Mouse (Mus musculus) adrenal gland, postnatal 10 days (tissue): ENCODE measurements around the gene Cfap61. TPM values are rescaled to one million over a fixed set of nuclear protein-coding genes. Genes with fewer than 3 reads are reported as not detected.

Experiments
- DNase-seq: peaks from one replicate; pipeline ENCODE4 v3.0.0; 2021; ENCODE audit warnings: mixed read lengths
- total RNA-seq, 2 experiments: library from RNA; stranded (reverse); gene quantifications; 2 replicates each; pipeline ENCODE4 v1.2.3; 2021

The Cfap61 gene
- total RNA-seq, 2 experiments from 2014 or later = 12.1 to 20.4 TPM

DNA sequence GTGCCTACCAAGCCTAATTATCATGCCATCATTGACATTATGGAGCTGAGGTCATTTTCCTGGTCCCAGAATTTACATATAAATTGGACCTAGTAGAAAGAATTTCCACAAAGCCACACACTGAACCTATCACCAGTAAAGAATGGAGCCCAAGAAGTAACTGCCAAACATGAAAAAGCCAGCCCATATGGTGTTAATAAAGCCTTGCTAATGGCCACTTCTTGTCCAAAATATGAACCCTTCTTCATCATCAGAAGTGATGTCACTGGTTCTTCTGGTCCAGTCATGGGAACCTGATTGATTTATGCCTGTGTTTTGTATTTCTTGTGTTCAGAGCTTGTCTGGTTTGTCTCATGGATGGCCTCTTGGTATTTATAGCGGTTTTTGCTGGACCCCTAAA is 152.8 kb downstream of the Cfap61 start:
- DNase-seq = no peak

DNA sequence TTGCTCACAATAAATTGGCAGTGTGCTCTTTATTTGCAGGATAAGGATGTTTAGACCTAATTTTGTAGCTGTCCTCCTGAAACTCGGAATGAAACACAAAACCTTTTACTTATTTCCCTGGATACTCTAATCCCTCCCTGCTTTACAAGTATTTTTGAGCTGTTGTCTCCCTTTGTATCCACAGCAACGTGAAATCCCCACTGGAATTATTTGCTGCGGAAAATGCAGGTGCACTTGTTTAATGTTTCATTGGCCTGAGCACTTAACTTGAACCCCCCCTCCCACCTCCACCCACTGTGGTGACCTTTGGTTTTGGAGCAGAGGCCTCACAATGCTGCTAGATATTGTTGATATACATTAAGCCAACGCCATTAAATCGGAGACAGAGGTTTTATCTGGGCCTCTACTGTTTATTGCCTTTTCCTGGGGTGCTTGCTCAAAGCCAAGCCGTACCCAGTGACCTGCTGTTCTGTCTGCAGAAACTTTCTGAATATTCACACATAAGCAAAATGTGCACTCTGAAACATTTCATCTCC is 154.6 kb downstream of the Cfap61 start:
- no peak for DNase-seq

DNA sequence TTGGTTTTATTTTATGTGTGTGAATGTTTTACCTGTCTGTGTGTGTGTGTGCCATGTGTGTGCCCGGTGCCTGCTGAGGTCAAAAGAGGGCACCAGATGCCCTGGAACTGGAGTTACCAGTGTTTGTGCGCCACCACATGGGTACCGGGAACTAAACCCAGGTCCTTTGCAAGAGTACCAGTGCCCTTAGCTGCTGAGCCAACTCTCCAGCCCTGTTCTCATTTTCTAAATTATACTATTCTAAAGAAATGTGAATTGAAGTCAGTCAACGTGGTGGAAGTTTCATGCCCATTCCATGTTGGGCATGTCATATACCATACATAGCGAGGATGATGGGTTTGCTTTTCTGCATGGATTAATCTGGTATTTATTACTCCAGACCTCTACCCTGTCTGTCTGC is 162.9 kb downstream of the Cfap61 start:
- no peak for DNase-seq

DNA sequence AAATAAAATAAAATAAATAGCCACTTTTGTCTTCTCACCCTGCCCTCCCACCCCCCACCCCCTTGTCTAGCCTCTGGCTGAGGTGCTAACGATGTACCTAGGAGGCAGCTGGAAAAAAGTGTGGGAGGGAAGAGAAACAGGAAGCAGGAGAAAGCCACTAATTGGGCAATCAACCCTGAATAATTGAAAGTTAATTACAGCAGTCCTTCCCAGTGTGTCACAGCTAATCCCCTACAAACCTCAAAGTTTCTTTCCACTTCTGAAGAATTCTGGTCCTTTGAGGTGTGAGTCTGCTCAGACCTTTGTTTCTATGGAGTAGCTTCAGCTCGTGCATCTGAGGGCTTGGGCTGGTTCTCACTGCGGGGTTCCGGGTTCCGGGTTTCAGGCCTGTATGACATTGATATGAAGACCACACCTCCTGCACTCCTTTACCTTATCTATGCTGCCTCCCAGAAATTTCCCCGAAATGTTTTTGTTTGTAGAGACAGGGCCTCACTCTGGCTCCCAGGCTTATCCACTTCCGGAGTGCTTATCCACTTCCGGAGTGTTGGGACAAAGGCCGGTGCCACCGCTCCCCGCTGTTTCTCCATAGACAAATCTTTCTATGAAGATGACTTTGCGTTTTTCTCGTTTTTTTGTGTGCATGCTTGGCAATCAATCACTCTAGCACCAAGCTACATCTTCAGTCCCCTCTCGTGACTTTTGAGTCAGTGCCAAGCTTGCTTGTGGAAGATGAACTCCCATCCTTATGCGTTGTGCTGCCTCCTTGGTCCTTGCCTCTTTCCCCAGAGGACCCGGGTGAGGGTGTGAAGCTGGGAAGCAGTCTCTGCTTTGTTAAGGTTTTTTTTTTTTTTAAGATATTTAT is 164.5 kb downstream of the Cfap61 start:
- DNase-seq = no peak

DNA sequence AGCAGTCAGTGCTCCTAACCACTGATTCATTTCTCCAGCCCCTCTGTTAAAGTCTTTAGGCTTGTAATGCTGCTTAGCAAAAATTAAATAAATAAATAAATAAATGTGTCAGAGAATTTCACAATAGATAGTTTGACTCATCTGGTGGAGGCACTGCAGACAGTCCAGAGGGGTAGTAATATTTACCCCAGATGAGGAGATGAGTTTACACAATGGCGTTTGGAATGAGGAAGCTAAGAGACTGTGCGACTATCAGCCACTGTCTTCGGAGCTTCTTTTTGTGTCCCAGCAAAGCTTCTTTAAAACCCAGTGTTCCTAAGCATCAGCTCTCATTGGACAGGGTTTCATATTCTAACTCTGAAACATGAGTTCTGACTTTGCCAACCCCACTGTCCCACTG is 165.3 kb downstream of the Cfap61 start:
- no peak for DNase-seq

DNA sequence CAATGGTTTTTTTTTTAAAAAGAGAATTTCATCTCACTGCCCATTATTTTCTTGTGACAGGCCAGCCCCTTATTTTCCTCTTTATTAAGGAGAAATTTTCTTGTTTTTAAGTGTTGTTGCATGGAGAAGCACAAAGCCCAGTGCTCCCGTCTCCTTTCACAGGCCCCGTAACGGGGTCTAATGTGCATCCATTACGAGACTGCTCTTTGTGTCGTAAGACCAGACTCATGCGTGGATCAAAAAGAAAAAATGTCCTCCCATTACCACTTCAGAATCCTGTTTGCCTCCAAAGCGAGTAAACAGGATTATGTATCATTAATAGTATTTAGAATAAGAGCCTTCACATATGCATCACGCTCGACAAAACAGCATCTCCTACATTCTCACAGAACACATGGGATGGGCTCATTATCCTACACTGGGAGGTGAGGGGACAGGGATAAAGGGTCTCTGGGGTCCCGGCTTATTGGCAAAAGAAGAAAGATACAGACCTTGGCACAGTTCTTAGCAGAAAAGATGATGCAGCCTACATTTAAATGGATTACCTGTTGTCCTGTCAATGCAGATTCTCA is 166.0 kb downstream of the Cfap61 start:
- DNase-seq = no peak

DNA sequence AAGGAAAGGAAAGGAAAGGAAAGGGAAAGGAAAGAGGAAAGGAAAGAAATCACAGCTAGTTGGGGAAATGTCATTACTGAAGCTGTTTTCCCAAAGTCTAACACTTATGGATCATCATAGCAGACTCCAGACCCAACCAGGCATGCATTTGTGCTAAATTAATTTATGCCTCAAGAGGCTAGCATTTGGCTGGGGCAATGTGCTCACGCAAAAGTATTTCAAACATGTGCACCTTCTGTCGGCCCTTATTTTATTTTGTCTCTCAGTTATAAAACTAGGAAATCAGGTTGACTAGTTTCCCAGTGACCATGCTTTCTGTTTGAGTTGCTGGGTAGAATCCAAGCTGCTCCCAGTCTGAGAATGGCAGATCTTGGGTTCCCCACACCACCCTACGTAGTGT is 168.0 kb downstream of the Cfap61 start:
- DNase-seq = no peak

DNA sequence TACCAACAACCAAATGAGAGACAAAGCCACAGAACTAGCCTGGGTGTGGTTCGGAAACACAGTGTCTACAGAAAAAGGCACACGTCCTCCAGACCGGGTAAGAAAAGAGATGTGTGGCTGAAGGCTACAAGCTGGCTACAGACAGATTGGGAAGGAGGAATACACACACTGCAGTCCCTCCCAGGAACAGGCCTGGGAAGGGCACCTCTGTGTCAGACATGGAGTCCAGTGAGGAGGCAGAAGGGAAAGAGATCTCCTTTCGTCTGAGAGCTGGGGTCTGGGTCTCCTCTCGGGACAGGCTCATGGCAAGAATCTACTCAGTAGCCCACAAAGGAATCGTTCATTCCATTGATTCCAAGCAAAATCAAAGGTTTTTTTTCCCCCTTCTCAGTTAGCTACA is 170.8 kb downstream of the Cfap61 start:
- DNase-seq = no peak

DNA sequence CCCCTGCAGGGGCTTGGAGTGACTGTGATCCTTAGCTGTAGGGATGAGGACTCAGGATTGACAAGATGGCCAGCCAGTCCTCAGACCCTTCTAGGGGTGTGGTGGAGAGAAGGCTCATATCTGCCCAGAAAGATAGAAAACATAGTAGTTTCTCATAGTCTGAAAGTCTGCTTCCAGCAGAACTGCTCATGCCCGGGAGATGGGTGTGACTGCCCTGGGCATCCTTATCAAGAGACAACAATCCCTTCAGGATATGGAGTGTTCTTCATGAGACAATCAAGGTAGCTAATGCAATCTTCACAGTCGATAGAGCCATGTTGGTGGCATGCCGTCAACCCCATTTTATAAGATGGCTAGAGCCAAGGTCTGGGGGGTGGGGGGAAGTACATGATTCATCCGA is 173.4 kb downstream of the Cfap61 start:
- no peak for DNase-seq

DNA sequence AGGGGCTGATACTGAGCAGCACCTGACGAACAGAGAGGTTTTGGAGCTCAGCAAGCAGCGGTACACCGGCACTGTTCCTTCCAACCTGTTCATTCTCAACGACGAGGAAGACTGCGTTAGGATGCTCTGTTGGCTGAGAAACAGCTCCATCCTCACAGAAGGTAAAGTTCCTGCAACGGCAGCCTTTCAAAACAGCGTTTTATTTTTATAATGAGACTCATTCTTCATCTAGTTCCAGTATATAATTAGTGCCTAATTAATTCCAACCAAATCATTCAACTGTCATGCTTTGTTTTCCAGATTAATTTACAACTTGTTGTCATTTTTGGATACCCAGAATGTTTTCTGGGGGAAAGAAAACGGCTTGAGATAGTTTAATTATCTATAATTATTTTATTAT is 175.3 kb downstream of the Cfap61 start:
- no peak for DNase-seq

DNA sequence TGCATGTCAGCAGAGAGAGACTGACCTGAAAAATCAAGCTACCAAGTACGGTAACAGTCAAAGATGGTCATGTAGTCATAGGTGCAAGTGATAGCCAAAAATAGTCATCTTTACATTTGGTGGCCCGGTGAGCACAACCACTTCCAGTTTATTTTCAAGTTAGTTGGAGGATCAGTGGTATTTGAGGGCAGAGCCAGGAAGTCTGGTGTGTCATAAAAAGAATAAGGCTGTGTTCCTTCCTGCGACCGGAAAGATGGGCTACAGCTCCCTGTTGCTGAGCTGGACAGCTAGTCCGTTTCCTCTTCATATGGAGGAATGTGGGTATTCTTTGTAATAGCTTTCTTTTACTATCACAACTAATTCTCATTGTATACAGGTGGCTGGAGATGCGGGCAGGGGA is 181.7 kb downstream of the Cfap61 start:
- DNase-seq = no peak

DNA sequence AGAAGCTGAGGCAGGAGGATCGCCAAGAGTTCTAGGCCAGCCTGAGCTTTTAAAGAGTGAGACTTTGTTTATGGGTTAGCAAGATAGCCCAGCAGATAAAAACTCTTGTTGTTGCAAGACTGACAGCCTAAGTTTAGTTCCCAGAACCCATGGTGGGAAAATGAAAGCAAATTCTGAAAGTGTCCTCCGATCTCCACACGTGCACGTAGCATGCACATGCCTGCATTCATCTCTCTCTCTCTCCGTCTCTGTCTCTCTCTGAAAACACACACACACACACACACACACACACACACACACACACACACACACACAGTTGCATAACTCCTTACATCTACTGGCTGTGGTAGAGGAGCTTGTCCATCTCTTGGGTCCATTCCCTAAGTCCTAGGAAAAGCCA is 182.1 kb downstream of the Cfap61 start:
- no peak for DNase-seq

DNA sequence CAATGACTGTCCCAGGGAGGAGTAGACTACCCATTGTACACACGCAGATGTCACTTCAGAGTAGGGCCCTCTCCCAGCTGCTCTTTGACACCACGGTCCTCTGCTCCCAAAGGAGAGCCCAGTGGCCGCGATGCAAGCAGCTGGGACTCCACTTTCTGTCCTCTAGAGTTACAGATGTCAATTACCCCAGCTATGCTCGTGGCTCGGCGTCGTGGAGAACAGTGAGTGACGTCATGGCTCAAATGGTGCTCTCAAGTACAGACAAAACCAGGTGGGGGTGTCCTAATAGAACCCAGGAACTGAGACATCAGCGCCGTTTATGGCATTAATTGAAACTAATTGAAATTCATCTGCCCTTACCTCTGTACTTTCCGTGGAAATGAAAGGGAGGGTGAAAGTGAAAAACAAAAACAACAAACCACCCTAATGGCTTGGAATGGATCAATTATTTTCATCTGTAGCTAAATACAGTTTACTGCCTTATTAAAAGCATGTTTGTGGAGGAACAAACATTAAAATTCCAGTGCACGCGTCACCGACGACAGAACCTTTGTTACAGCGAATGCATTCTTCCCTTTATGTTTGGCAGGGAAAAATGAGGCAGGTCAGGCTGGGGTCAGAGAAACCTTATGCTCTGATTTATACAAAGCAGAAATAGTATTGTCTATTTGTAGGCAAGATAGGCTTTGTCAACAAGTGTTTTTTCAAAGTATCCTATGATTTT is 182.8 kb downstream of the Cfap61 start:
- DNase-seq = no peak

DNA sequence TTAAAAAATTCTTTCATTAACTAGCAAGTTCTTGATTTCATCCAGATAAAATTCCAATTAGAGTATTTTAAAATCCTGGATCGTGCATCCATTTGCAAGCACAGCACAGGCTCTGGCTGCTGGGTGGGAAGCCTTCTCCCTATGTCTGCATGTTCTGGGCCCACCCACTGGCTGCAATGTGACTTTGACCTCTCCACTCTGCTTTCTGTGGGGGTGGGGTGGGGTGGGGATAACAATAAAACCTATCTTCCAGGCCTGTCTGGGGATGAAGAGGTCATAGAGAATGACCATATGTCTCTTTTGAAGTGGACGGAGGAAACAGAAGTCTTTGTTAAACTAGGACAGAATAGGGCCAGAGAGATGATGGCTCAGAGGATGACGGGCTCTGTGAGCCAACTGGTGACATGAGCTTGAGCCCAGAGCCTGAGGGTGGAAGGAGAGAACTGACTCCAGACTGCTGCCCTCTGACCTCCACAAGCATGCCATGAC is 183.4 kb downstream of the Cfap61 start:
- no peak for DNase-seq

DNA sequence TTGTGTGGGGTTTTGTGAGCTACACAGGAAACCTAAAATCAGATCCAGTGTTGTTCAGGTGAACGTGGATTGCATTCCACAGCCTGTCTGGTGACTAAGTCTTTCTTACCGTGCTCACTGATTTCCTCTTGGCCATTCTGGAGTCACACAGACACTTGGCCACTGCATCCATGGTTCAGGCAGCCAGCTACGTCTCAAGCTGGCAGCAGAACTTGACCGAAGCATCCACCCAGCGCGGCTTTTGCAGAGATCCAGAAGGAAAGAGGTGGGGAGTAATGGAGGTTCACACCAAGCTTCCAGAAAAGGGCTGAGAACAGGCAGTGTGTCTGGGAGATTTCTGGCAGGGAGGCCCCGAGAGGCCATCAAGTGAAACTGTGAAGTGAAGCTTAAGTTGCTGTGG is 187.0 kb downstream of the Cfap61 start:
- no peak for DNase-seq

DNA sequence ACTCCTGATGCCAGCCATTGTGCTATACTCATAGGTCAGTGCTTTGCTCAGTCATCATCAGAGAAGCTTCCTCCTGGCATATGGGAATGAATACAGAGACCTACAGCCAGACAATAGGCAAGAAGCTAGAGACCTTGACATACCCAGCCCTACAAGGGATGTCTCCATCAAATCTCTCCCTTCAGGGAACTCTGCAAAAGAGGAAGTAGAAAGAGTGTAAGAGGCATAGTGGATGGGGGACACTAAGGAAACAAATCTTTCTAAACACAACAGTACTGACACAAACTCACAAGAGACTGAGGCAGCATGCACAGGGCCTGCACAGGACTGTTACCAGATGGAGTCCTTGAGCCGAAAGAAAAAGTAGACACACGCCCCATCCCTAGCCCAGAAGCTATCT is 190.5 kb downstream of the Cfap61 start:
- no peak for DNase-seq

DNA sequence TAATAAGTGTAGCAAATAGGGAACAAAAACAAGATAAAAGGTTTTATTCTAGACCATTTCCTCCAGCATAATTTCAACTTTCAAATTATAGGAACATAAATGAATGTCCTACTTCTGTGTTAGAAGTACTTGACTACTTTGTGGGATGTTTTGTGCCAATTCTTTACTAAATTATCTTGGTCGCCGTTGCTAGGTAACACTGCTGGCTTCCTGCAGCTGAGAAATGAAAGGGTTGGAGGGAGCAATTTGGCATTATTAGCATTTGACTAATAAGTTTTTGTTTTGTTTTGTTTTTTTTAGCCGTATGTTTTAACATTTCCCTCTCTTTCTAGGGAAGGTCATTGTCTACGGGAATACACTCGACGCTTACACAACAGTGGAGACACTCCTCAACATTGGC is 194.0 kb downstream of the Cfap61 start:
- DNase-seq = no peak

DNA sequence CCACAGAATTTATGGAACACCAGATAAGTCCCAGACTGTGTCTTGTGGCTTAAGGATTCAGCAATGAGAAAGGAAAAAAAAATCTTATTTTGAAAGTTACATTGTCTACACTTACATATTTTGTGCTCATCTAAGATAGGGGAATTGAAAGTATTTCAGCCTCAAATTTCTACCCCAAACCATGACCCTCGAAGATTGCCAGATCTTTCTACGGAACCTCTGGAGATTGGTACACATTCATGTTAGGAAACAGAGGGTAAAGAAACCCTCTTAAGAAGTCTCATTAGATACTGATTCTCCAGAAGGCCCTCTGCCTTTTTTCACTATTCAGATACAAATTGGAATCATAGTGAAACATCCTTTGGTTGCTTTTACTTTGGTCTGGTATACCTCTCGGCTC is 195.9 kb downstream of the Cfap61 start:
- no peak for DNase-seq

DNA sequence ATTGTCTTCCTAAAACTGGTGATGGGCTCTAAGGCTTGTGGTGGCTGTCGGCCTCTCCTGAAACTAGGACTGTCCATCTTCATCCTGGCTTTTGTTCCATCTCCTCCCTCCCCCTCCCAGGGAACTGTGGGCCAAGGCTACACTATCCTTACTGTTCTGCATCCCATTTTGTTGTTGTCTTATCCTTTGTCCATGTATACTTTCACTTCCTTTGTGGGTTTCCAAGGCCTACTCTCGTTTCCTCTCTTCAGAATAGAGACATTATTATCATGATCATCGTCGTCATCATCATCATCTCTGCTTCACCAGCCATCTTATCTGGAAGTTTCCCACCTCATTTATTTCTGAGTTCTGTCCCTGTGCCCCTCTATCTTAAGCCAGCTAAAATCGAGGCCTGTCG is 199.7 kb downstream of the Cfap61 start:
- DNase-seq = no peak

DNA sequence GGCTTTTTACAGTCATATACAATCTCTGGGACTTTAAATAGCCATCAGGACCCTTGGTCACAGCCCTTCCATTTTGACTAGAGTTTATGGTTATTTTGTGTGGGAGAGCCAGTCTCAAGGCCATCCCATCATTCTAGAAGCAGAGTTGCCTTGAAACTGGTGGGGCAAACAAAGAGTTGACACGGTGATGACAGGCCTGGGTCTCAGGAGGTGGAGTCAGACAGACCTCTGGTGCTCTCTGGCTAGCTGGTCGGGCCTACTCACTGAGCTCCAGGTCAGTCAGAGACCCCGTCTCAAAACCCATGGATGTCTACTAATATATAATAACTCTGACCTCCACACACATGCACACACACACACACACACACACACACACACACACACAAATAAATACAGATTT is 206.1 kb downstream of the Cfap61 start:
- no peak for DNase-seq

DNA sequence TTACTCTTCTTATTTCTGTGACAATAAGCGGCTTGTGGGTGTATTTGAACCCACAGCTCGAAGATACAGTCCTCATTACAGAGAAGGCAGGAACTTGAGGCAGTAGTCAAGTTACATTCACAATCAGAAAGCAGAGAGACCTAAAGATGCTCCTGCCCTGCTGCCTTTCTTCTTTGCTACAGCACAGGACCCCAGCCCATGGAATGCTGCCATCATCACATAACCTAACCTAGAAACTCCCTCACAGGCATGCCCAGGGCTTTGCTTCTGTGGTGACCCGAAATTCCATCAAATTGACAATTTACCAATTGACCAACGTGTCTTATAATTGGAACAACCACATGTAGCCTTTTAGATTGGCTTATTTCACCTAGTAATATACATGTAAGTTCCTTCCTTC is 212.7 kb downstream of the Cfap61 start:
- DNase-seq = no peak

DNA sequence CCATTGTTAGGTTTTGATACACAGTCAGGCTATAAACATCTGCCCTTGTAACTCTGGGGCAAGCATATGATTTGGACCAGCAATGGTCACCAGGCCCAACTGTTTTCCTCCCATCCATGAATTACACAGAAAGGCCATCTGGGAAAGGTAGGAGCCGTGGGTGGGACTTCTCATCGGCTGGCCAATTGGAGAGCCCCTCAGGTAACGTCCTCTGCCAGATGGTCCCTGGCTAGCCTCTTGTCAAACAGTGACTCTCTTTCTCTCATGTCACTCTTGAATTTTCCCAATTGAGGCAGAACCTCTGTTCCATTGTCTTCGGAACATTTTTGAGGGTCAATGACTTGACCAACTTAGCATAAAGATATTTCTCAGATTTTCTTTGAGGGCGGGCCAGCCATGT is 213.2 kb downstream of the Cfap61 start:
- no peak for DNase-seq
